Mouse (Mus musculus): ENCODE data around the gene Gm10283. TPM values are rescaled to one million over a fixed set of nuclear protein-coding genes. Genes with fewer than 3 reads are reported as not detected.

Gene Gm10283
- total RNA-seq (2023), result not detected in 4 replicates

DNA sequence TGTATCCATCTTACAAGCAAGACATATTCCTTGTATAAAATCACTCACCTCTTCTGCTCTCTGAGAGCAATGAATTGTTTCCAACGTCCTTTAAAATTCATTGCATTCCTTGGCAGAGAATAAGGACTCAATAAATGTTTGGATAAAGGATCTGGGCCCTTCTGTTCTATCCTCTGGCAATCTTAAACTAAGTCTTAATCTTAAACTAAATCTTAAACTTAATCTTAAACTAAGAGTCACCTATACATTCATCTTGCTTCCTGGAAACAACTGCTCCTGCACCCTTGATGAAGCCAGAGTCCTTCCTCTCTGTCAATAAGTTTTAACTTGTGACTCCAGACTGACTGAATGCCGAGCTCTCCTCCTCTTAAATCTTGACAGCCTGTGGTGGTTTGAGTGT lies at the start of gene Gm10283:
Gene Gm10283 (minus strand): TSS at position 101 of the 400 bp plus-strand sequence.

DNA sequence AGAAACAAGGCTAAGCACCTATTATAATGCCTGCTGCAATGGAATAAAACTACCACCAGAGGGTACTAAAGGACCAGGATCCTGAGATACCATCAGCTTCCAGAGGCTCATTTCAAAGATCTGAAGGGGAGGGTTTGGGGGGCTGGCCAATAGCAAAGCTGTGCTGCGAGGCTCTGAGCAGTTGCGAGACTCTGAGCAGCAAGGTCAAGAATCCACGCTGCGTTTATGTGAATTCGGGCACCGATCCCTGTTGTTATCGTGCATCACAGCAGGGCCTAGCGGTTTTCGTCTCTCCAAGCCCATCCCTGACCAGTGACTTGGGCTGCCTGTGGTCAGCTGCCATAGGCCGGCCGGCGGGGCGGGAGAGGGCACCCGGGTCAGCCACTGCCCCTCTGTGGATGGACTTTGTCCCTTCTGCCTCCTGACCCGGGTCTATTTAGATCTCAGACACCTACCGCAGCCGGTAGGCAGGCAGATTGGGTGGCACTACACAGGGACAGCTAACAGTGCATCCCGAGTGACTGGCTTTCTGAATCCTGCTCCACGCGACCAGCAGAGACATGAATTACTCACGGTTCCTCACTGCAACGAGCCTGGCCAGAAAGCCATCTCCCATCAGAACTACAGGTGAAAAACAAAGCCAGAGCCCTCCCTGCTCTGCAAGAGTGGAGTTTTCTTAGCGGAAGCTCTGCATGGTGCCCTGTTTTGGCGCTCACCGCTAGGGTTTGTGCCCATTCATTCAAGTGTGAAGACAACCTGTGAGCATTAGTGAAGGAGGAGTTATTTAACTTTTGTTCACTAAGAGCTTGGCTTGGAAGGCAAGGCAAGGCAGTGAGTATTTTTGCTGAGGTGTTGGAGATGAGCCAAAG lies 2.9 kb upstream of the Gm10283 start, which contains the start of gene Aadat:
Gene Aadat (plus strand): TSS at position 280 of the 869 bp plus-strand sequence.

Other genes with a start within 250 kb of the Gm10283 start
- not detected in 4 replicates for gene Aadat, start 2.7 kb upstream of the Gm10283 start, total RNA-seq (2023)
- gene Mfap3l, start 129.6 kb upstream of the Gm10283 start, total RNA-seq (2023), result 0.20 TPM in 1 of 4 replicates, not detected in the others